Mouse (Mus musculus) C3H10T1/2 (cell line): Measurements from ENCODE around the gene Trim56. TPM values are rescaled to one million over a fixed set of nuclear protein-coding genes. Genes with fewer than 3 reads are reported as not detected.

Experiments
- polyA plus RNA-seq, 2 experiments: library from polyadenylated mRNA; unstranded; fragments of >200 nt; fragmentation: generic; extraction: Trizol; gene quantifications; one replicate each; pipeline ENCODE4 v1.2.1; 2012; ENCODE audit warnings: missing spikeins in 2 of 2

Gene Trim56
- 1 to 10 TPM in 1 of 2 experiments, under 1 TPM in 1; 0.49 to 8.3 TPM for polyA plus RNA-seq

GRCm38 (mm10) chr5:137115866-137116847 lies at the start of gene Trim56:
Gene Trim56, minus strand, starts transcription at chr5:137116209.

GRCm38 (mm10) chr5:137149272-137149882 lies 33.4 kb upstream of the Trim56 start, which contains the start of gene Muc3:
Gene Muc3, minus strand, starts transcription at chr5:137149322.

GRCm38 (mm10) chr5:137072079-137072960 lies 43.7 kb downstream of the Trim56 start, which contains the start of gene Serpine1:
Gene Serpine1, minus strand, starts transcription at chr5:137072268.

Other genes with a start within 250 kb of the Trim56 start
- gene Col26a1, start 233.0 kb downstream of the Trim56 start, polyA plus RNA-seq: under 1 TPM in 1 of 2 experiments, not detected in 1; 0.71 TPM
- 10 to 100 TPM; 62.7 to 70.5 TPM for gene Ift22, start 208.1 kb downstream of the Trim56 start, polyA plus RNA-seq
- 100 to 1,000 TPM; 331 to 358 TPM for gene Fis1, start 162.9 kb downstream of the Trim56 start, polyA plus RNA-seq
- gene Cldn15, start 149.6 kb downstream of the Trim56 start, polyA plus RNA-seq: under 1 TPM; 0.13 to 0.53 TPM
- 100 to 1,000 TPM in 1 of 2 experiments, 10 to 100 TPM in 1; 67.6 to 114 TPM for gene Plod3, start 129.2 kb downstream of the Trim56 start, polyA plus RNA-seq
- gene Znhit1, start 128.2 kb downstream of the Trim56 start, polyA plus RNA-seq: 100 to 1,000 TPM; 105 to 169 TPM
- under 1 TPM; 0.06 to 0.27 TPM for gene Vgf, start 89.8 kb downstream of the Trim56 start, polyA plus RNA-seq
- 100 to 1,000 TPM; 195 to 337 TPM for gene Ap1s1, start 70.1 kb downstream of the Trim56 start, polyA plus RNA-seq
- gene Serpine1, start 43.9 kb downstream of the Trim56 start, polyA plus RNA-seq: 1 to 10 TPM; 2.4 to 9.3 TPM
- not detected for gene Muc3, start 33.1 kb upstream of the Trim56 start, polyA plus RNA-seq
- not detected for gene Muc3a, start 96.2 kb upstream of the Trim56 start, polyA plus RNA-seq
- under 1 TPM; 0.02 to 0.06 TPM for gene Ache, start 171.3 kb upstream of the Trim56 start, polyA plus RNA-seq
- 10 to 100 TPM in 1 of 2 experiments, 1 to 10 TPM in 1; 3.2 to 12.3 TPM for gene Ufsp1, start 178.4 kb upstream of the Trim56 start, polyA plus RNA-seq
- 100 to 1,000 TPM in 1 of 2 experiments, 10 to 100 TPM in 1; 73.5 to 116 TPM for gene Srrt, start 191.5 kb upstream of the Trim56 start, polyA plus RNA-seq
- gene Trip6, start 198.2 kb upstream of the Trim56 start, polyA plus RNA-seq: 10 to 100 TPM; 88.5 to 94.3 TPM
- gene Slc12a9, start 217.4 kb upstream of the Trim56 start, polyA plus RNA-seq: 10 to 100 TPM in 1 of 2 experiments, 1 to 10 TPM in 1; 6.4 to 15.2 TPM
- gene Ephb4, start 233.9 kb upstream of the Trim56 start, polyA plus RNA-seq: 10 to 100 TPM; 18.1 to 60.6 TPM